Mouse (Mus musculus): ENCODE measurements around the gene Vopp1.

DNA sequence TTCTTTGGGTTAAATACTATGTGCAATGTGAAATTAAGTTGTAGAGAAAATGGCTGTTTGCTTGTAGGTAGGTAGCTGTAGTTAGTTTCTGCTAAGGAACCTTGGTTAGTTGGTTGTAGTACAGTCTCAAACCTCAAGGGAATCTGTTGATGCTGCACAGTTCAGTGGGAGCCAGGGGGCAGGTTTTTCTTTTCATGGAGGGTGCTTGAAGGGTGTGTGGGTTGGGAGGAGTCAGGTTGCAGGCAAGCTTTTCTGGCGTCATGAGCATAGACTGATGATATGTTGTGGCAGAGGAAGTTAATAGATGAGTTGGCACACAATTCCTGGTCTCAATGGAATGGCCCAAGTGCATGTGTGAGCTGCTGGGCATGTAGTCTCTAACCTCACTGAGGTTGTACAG is 113.2 kb downstream of the Vopp1 start:
- TF ChIP-seq CTCF (IDR thresholded peaks at IDR 0.05; ENCODE audit: control insufficient read depth, insufficient read depth, low read length) (no peak), POLR2A (IDR thresholded peaks at IDR 0.05; ENCODE audit: borderline replicate concordance, control insufficient read depth, low read depth, low read length) (no peak)

All from bone marrow, adult 2 months (tissue).